Mouse (Mus musculus): ENCODE measurements at regions not wholly inside any gene's neighbourhood (a gene's known extent, or its start where the extent isn't known, plus 50 kb on each side); places are given as distances from the start of the nearest gene placed in this dataset.

DNA sequence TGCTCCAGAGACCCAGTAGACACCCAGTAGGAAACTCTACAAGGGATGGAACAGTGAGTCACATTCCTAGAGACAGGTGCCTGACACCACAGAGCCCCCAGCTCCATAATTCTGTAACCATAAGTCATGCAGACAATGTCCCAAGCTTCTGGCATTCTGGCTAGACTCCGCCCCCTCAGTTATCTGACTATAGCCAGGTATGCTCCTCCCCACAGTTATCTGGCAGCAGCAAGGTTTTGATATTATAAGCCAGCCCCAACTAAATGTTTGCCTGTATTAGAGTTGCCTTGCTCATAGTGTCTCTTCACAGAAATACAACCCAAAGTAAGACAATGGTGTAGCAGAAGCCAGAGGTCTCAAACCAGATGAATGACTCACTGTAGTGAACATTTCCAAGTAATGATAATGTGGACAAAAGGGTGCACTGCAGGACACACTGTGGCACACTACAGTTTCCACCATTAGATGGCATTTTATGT, 121.4 kb upstream of the Otogl start:
- Histone ChIP-seq H3K9ac (no peak overlapping the region), H3K27me3 (no peaks in the 10 kb centered on the region), H3K27ac (replicated peaks) (no peak overlapping the region), H3K36me3 (replicated peaks) (no peaks in the 10 kb centered on the region), H3K9me3 (replicated peaks) (no peaks in the 10 kb centered on the region), H3K4me3 (replicated peaks) (no peak overlapping the region), H3K4me1 (replicated peaks) (peaks cover 20% of the 10 kb centered on the region), H3K4me2 (peak overlapping the region; percentile 16; the same call in 1 of the 2 replicates)
- ATAC-seq (ENCODE audit: insufficient read depth), result peak; percentile 83
- 33% methylated on average over 1 of the region's 1 CpGs for WGBS (ENCODE audit: insufficient replicate concordance)

DNA sequence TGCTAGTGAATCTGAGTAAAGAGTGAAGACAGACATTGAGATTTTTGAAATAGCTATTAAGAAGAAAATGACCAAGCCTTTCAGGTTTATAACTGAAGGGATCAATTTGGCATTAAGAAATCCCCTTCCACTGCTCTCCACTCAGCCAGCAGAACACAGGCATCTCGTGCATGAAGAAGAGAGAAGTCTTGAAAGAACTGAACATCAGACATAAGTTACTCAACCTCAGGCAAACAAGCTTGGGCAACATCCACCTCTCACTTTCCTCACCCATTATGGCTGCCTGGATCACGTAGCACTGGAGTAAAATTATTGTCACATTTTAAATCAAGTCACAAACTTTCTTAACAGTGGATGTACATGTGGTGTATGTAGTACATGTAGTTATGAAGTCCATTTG, 115.6 kb upstream of the Otogl start:
- 52% methylated on average over 2 of the region's 2 CpGs for WGBS (ENCODE audit: insufficient replicate concordance)
- Histone ChIP-seq H3K27ac (replicated peaks) (no peak overlapping the region), H3K4me3 (replicated peaks) (no peak overlapping the region), H3K27me3 (no peaks in the 10 kb centered on the region), H3K4me2 (no peak overlapping the region), H3K36me3 (replicated peaks) (no peaks in the 10 kb centered on the region), H3K9ac (no peak overlapping the region), H3K4me1 (replicated peaks) (0 out of 2 replicates have a peak, but pooled peaks cover 6% of the 10 kb centered on the region), H3K9me3 (replicated peaks) (no peaks in the 10 kb centered on the region)
- no peak for ATAC-seq (ENCODE audit: insufficient read depth)

DNA sequence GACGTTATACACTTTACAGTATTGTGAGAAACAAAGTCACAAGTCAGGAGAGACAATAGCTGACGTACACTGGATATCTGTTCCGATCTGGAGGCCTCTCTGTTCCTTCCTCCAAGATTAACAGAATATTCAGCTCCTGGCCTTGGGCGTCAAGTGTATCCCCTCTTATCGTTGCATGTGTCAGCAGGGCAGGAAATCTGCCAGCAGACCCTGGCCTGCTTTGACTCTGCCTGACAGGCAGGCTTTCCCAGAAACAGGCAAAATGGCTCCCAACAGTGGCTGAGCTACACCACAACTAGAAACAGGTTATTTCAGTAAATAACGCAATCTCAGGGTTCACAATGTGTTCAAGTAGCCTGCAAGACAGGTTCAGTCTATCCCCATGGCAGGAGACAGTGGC, 112.3 kb upstream of the Otogl start:
- no peaks in the 10 kb centered on the region for H3K9me3 ChIP-seq (replicated peaks)
- no peak overlapping the region for H3K9ac ChIP-seq
- H3K27me3 ChIP-seq, result no peaks in the 10 kb centered on the region
- H3K36me3 ChIP-seq (replicated peaks), result no peaks in the 10 kb centered on the region
- H3K4me1 ChIP-seq (replicated peaks), result no peaks in the 10 kb centered on the region
- 49% methylated on average over 6 of the region's 6 CpGs for WGBS (ENCODE audit: insufficient replicate concordance)
- no peak overlapping the region for H3K4me3 ChIP-seq (replicated peaks)
- no peak for ATAC-seq (ENCODE audit: insufficient read depth)
- H3K27ac ChIP-seq (replicated peaks), result no peak overlapping the region
- H3K4me2 ChIP-seq, result no peak overlapping the region

DNA sequence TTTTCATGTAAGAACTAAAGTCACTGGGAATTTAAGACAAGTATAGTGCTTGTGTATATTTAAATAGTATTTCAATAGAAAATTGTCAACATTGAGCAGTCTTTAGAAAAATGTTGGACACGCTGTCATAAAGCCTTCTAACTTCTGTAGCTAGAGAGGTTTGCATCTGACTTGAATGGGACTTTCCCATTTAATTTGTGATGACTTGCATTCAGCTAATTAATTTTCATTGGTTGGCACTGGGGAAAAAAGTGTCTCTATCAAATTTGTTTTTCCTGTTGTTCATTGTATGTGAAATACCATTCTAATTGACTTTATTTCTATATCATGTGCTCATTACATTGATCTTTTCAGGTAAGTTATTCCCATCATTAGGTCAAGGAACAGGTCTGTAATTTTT, 104.6 kb upstream of the Otogl start:
- WGBS (ENCODE audit: insufficient replicate concordance), result 70% methylated on average over 1 of the region's 1 CpGs
- Histone ChIP-seq H3K4me2 (no peak overlapping the region), H3K36me3 (replicated peaks) (no peaks in the 10 kb centered on the region), H3K9me3 (replicated peaks) (no peaks in the 10 kb centered on the region), H3K4me3 (replicated peaks) (no peak overlapping the region), H3K4me1 (replicated peaks) (no peaks in the 10 kb centered on the region), H3K27me3 (no peaks in the 10 kb centered on the region), H3K27ac (replicated peaks) (no peak overlapping the region), H3K9ac (no peak overlapping the region)
- ATAC-seq (ENCODE audit: insufficient read depth), result no peak

DNA sequence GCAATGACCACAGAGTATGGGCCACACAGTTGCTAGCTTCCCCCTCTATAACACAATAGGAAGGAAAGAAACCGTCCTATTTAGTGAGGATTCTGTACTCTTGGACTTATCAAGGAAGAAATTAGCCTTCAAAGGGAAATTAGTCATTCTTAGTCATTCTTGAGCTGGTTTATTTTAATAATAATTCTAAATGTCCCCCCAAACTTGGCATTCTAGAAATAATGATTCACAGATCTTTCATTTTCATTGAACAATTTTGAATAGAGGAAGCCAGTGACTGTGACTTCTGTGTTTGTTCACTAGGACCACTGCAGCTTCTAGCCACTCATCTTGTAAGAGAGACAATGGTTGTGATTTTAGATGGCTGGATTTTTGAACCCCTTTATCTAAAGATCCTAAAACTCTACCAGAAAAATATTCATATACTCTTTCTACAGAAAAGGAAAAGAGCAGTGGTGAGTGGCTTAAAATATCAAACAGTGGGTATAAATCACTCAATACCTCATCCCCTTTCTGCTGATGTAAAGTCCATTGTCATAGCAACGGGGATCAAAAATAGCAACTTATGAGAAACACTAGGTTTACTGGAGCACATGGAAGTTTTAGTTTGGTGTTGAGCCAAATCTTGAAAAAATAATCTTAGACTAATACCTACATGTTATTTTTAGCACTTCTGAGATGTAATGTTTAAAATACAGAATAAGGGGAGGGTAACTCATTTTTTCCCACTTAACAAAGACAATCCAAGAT, 83.1 kb upstream of the Otogl start:
- no peak overlapping the region for H3K27ac ChIP-seq (replicated peaks)
- no peaks in the 10 kb centered on the region for H3K4me1 ChIP-seq (replicated peaks)
- WGBS (ENCODE audit: insufficient replicate concordance), result 49% methylated on average over 2 of the region's 2 CpGs
- no peak overlapping the region for H3K4me3 ChIP-seq (replicated peaks)
- no peak overlapping the region for H3K9ac ChIP-seq
- H3K27me3 ChIP-seq, result no peaks in the 10 kb centered on the region
- ATAC-seq (ENCODE audit: insufficient read depth), result no peak
- no peaks in the 10 kb centered on the region for H3K9me3 ChIP-seq (replicated peaks)
- H3K4me2 ChIP-seq, result no peak overlapping the region
- H3K36me3 ChIP-seq (replicated peaks), result no peaks in the 10 kb centered on the region

DNA sequence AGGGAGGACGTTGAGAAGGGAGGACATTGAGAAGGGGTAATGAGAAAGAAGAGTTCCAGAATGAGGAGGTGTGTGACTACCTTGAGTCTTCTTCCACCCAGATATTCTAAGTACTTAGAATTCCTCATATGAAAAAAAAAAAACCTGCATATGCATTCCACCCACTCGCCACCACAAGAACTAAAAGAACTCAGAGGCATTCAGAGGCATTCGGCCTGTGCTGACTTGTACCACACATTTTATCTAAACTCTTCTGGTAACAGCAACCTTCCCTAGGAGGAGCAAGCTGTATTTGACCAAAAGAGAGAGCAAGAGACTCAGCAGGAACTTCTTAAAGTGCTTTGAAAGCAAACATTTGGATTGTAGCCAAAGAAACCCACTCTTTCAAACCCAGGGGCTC, 80.7 kb upstream of the Otogl start:
- Histone ChIP-seq H3K4me1 (replicated peaks) (no peaks in the 10 kb centered on the region), H3K27me3 (no peaks in the 10 kb centered on the region), H3K27ac (replicated peaks) (no peak overlapping the region), H3K9ac (no peak overlapping the region), H3K9me3 (replicated peaks) (no peaks in the 10 kb centered on the region), H3K4me2 (no peak overlapping the region), H3K4me3 (replicated peaks) (no peak overlapping the region), H3K36me3 (replicated peaks) (no peaks in the 10 kb centered on the region)
- WGBS (ENCODE audit: insufficient replicate concordance), result 68% methylated on average over 3 of the region's 3 CpGs
- no peak for ATAC-seq (ENCODE audit: insufficient read depth)

DNA sequence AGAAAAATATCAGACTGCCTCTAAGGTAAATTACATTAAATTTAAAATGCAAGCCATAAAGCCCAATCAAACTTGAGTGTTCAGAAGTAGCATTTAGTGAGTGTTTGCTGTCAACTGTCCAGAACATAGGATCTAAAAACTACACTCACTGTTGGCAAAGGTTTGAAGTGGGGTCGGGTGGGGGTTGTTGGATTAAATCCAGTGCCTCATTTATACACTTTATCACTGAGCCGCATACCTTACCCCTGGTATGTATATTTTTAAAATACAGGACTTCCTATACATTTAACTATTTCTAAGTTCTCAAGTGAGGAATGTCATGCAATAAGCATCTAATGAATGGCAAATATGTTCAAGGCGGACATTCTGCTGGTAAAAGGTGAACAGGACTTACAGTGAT, 78.6 kb upstream of the Otogl start:
- Histone ChIP-seq H3K36me3 (replicated peaks) (no peaks in the 10 kb centered on the region), H3K27me3 (no peaks in the 10 kb centered on the region), H3K4me1 (replicated peaks) (no peaks in the 10 kb centered on the region), H3K9me3 (replicated peaks) (no peaks in the 10 kb centered on the region), H3K4me3 (replicated peaks) (no peak overlapping the region), H3K4me2 (no peak overlapping the region), H3K9ac (no peak overlapping the region), H3K27ac (replicated peaks) (no peak overlapping the region)
- no peak for ATAC-seq (ENCODE audit: insufficient read depth)
- 62% methylated on average over 3 of the region's 3 CpGs for WGBS (ENCODE audit: insufficient replicate concordance)

DNA sequence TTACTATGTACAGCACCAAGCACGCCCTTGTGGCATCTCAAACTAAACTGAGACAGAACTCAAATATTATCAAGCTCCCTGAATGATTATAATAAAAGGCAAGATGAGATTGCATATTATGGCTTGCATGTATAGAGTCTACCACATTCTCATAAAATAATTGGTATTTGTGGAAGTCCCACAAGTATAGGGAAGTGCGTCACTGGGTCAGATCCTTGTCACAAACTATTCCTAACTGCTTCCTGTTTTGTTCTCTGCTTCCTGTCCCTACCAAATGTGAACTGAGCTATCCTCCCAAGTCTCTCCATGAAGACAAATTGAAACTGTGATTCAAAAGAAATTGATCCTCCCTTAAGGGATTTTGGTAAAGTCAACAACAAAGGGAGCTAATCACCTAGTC, 78.0 kb upstream of the Otogl start:
- Histone ChIP-seq H3K9ac (no peak overlapping the region), H3K27me3 (no peaks in the 10 kb centered on the region), H3K27ac (replicated peaks) (no peak overlapping the region), H3K4me2 (no peak overlapping the region), H3K4me3 (replicated peaks) (no peak overlapping the region), H3K9me3 (replicated peaks) (no peaks in the 10 kb centered on the region), H3K4me1 (replicated peaks) (no peaks in the 10 kb centered on the region), H3K36me3 (replicated peaks) (no peaks in the 10 kb centered on the region)
- ATAC-seq (ENCODE audit: insufficient read depth), result no peak
- 51% methylated on average over 2 of the region's 2 CpGs for WGBS (ENCODE audit: insufficient replicate concordance)

DNA sequence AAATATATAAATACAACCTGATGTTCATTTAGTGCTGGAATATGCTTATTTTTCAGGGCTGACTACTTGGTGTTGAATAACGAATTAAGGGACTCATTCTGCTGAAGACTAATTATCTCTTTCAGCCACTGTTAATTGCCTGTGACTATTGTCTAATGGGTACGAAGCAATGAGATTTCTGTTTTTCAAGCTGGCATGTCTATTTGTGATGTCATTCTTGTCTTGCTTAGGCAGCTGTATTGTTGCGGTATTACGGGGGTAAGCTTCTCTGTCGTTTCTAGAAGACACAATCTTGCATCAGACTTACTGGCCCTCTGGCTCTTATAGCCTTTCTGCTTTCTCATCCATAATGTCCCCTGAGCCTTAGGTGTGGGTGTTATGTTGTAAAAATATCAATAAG, 70.7 kb upstream of the Otogl start:
- 71% methylated on average over 5 of the region's 5 CpGs for WGBS (ENCODE audit: insufficient replicate concordance)
- Histone ChIP-seq H3K27me3 (no peaks in the 10 kb centered on the region), H3K4me3 (replicated peaks) (no peak overlapping the region), H3K4me1 (replicated peaks) (no peaks in the 10 kb centered on the region), H3K27ac (replicated peaks) (no peak overlapping the region), H3K9me3 (replicated peaks) (no peaks in the 10 kb centered on the region), H3K4me2 (no peak overlapping the region), H3K9ac (no peak overlapping the region), H3K36me3 (replicated peaks) (no peaks in the 10 kb centered on the region)
- no peak for ATAC-seq (ENCODE audit: insufficient read depth)

DNA sequence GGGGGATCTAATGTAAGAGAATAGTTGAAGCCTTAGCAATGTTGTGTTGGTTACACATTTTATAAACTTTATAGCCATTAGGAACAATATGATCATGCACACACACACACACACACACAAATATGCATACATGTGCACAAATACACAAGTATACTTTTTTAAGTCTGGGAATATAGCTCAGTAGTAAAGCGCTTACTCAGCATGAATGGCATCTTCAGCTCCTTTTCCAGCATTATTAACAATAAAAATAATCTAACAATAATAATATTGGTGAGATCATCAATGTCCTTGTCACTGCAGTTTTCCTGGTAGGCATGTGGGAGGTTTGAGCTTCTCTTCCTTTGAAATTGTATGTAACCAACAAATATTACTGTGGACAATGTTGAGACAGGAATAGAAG, 70.1 kb upstream of the Otogl start:
- Histone ChIP-seq H3K4me3 (replicated peaks) (no peak overlapping the region), H3K9me3 (replicated peaks) (no peaks in the 10 kb centered on the region), H3K36me3 (replicated peaks) (no peaks in the 10 kb centered on the region), H3K9ac (no peak overlapping the region), H3K4me1 (replicated peaks) (no peaks in the 10 kb centered on the region), H3K4me2 (no peak overlapping the region), H3K27me3 (no peaks in the 10 kb centered on the region), H3K27ac (replicated peaks) (no peak overlapping the region)
- no peak for ATAC-seq (ENCODE audit: insufficient read depth)
- 90% methylated on average over 1 of the region's 1 CpGs for WGBS (ENCODE audit: insufficient replicate concordance)

DNA sequence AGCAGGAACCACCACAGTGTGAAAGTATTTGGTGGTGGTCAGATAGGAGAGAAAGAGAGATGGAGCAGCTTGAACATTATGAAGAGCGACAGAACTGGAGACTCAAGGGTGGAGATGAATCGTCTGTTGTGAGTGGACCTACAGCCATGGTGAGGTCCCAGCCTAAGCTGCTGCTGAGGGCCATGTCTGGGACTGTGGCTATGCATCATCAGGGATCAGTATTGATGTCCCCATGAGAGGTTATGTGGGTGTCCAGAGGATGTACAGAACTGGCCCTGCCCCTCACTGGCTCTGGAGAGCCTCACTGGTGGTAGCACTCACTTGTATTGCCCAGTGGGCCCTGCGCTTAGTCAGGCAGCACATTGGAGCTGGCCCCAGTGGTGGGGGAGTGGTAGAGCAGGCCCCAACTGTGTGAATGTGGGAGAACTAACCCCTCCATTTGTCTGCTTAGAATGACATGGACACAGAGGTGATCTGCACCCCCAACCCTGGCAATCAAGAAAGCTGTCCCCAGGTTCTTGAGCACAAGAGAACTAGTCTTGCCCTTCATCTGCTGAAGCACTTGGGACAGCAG, 64.5 kb upstream of the Otogl start:
- WGBS (ENCODE audit: insufficient replicate concordance), result 78% methylated on average over 3 of the region's 3 CpGs
- H3K9me3 ChIP-seq (replicated peaks), result no peaks in the 10 kb centered on the region
- peak; percentile 5; the same call in 1 of the 2 replicates for ATAC-seq (ENCODE audit: insufficient read depth)
- H3K4me2 ChIP-seq, result no peak overlapping the region
- no peaks in the 10 kb centered on the region for H3K4me1 ChIP-seq (replicated peaks)
- no peaks in the 10 kb centered on the region for H3K27me3 ChIP-seq
- H3K9ac ChIP-seq, result no peak overlapping the region
- H3K27ac ChIP-seq (replicated peaks), result no peak overlapping the region
- no peaks in the 10 kb centered on the region for H3K36me3 ChIP-seq (replicated peaks)
- no peak overlapping the region for H3K4me3 ChIP-seq (replicated peaks)

DNA sequence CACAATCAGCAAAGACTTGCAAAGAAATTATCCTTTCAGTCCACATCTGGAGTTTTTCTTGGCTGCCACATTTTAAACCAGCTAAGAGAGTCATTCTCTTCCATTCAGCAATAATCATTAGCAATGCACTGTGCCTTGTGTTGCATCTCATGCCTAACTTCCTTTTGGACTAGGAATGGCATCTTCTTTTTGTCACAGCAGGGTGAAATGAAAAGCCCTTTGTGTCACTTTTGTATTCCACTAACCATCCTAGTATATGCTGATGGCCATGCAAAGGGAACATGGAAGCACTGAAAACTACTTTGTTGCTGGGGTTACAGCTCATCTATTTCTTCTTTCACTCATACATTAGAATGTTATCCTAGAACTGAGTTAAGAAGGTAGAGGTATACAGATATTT, 59.8 kb upstream of the Otogl start:
- Histone ChIP-seq H3K36me3 (replicated peaks) (no peaks in the 10 kb centered on the region), H3K27me3 (no peaks in the 10 kb centered on the region), H3K4me3 (replicated peaks) (no peak overlapping the region), H3K27ac (replicated peaks) (no peak overlapping the region), H3K9me3 (replicated peaks) (no peaks in the 10 kb centered on the region), H3K4me2 (no peak overlapping the region), H3K4me1 (replicated peaks) (no peaks in the 10 kb centered on the region), H3K9ac (no peak overlapping the region)
- ATAC-seq (ENCODE audit: insufficient read depth), result no peak

All from liver, embryonic 15.5 days (tissue).